Mouse (Mus musculus) limb, embryonic 10.5 days (tissue): ENCODE data around the gene Commd7. TPM values are rescaled to one million over a fixed set of nuclear protein-coding genes. Genes with fewer than 3 reads are reported as not detected.

Experiments used
- DNase-seq: peaks from one replicate; pipeline ENCODE4 v3.0.0-alpha.2; 2017; ENCODE audit warnings: low spot score
- H3K27ac ChIP-seq: fragments of 300-500 bp; sonication (generic); 2 replicates; pipeline ENCODE4 v1.5.1; 2016; ENCODE audit warnings: mild to moderate bottlenecking
- H3K27me3 ChIP-seq: fragments of 300-500 bp; sonication (generic); 2 replicates; pipeline ENCODE4 v1.6.1; 2016; ENCODE audit warnings: low read depth, mild to moderate bottlenecking; ENCODE audit not compliant: poor library complexity, severe bottlenecking
- H3K36me3 ChIP-seq: fragments of 300-500 bp; sonication (generic); 2 replicates; pipeline ENCODE4 v1.6.1; 2016; ENCODE audit warnings: mild to moderate bottlenecking, moderate library complexity
- H3K4me1 ChIP-seq: fragments of 300-500 bp; sonication (generic); 2 replicates; pipeline ENCODE4 v1.6.1; 2016
- H3K4me3 ChIP-seq: fragments of 300-500 bp; sonication (generic); 2 replicates; pipeline ENCODE4 v1.5.1; 2016; ENCODE audit warnings: mild to moderate bottlenecking, moderate library complexity
- H3K9me3 ChIP-seq: fragments of 300-500 bp; sonication (generic); replicated peaks from 2 replicates; pipeline ENCODE4 v1.6.1; 2016; ENCODE audit warnings: mild to moderate bottlenecking
- WGBS: fragments of 180-500 bp; shearing (Covaris S2); methylation state at CpG from one replicate; pipeline ENCODE4 v1.1.7; 2016; 5-methylcytosine and 5-hydroxymethylcytosine counted together
- polyA plus RNA-seq: library from polyadenylated mRNA; unstranded; fragments of >200 nt; fragmentation: Nextera tagmentation; extraction: Ambion mirVana; gene quantifications from 2 replicates; pipeline ENCODE4 v1.2.1, GENCODE M21; 2016

The Commd7 gene
- polyA plus RNA-seq, 1 experiment from 2014 or later, result 74.4 TPM

- peak; percentile 81 for DNase-seq
- H3K27me3 ChIP-seq, result peaks cover 10% of the 10 kb centered on the region
- peaks cover 6% of the 10 kb centered on the region; the same call in 1 of the 2 replicates for H3K36me3 ChIP-seq
- peak within 1 kb of the TSS; percentile 89 for H3K4me3 ChIP-seq
- under 1% methylated on average over 80 of the region's 93 CpGs for WGBS
- H3K4me1 ChIP-seq, result peaks cover 36% of the 10 kb centered on the region
- H3K9me3 ChIP-seq, result no peaks in the 10 kb centered on the region
- peak within 1 kb of the TSS; percentile 94 for H3K27ac ChIP-seq
Observed at GRCm38 (mm10) chr2:153649298-153650013, 16.9 kb upstream of the Commd7 start, which contains the start of gene Dnmt3b. TSS of gene Dnmt3b (plus strand) at chr2:153649450.

GRCm38 (mm10) chr2:153648773-153649297 is 16.3 kb upstream of the Commd7 start:
- WGBS, result 17% methylated on average over 14 of the region's 14 CpGs
- peak overlapping the region; percentile 94 for H3K27ac ChIP-seq
- no peaks in the 10 kb centered on the region for H3K9me3 ChIP-seq

GRCm38 (mm10) chr2:153642999-153643398 is 10.4 kb upstream of the Commd7 start:
- Histone ChIP-seq H3K36me3 (no peaks in the 10 kb centered on the region), H3K27me3 (0 out of 2 replicates have a peak, but pooled peaks cover 10% of the 10 kb centered on the region), H3K4me1 (peaks cover 7% of the 10 kb centered on the region), H3K27ac (no peak overlapping the region), H3K4me3 (no peak overlapping the region), H3K9me3 (no peaks in the 10 kb centered on the region)
- DNase-seq, result no peak
- WGBS, result 38% methylated on average over 6 of the region's 6 CpGs

More at GRCm38 (mm10) chr2:153648773-153649297, 16.3 kb upstream of the Commd7 start:
- Histone ChIP-seq H3K4me3 (peak overlapping the region; percentile 89), H3K27me3 (peaks cover 10% of the 10 kb centered on the region), H3K36me3 (0 out of 2 replicates have a peak, but pooled peaks cover 3% of the 10 kb centered on the region), H3K4me1 (peaks cover 32% of the 10 kb centered on the region)
- DNase-seq, result no peak

GRCm38 (mm10) chr2:153642496-153642895 is 9.9 kb upstream of the Commd7 start:
- Histone ChIP-seq H3K9me3 (no peaks in the 10 kb centered on the region), H3K36me3 (no peaks in the 10 kb centered on the region), H3K27ac (no peak overlapping the region), H3K4me3 (no peak overlapping the region), H3K27me3 (0 out of 2 replicates have a peak, but pooled peaks cover 10% of the 10 kb centered on the region), H3K4me1 (peaks cover 7% of the 10 kb centered on the region)
- WGBS, result 19% methylated on average over 3 of the region's 3 CpGs
- DNase-seq, result no peak

GRCm38 (mm10) chr2:153638977-153639680 is 6.5 kb upstream of the Commd7 start:
- Histone ChIP-seq H3K4me1 (peaks cover 7% of the 10 kb centered on the region), H3K4me3 (no peak overlapping the region), H3K27me3 (0 out of 2 replicates have a peak, but pooled peaks cover 10% of the 10 kb centered on the region), H3K9me3 (no peaks in the 10 kb centered on the region), H3K27ac (peak overlapping the region; percentile 61), H3K36me3 (no peaks in the 10 kb centered on the region)
- WGBS, result 32% methylated on average over 15 of the region's 15 CpGs
- DNase-seq, result no peak

GRCm38 (mm10) chr2:153633259-153633658 is 678 bp upstream of the Commd7 start:
- H3K27ac ChIP-seq, result no peak overlapping the region
- peaks cover 13% of the 10 kb centered on the region for H3K36me3 ChIP-seq
- no peak for DNase-seq
- H3K27me3 ChIP-seq, result no peaks in the 10 kb centered on the region
- H3K4me3 ChIP-seq, result peak overlapping the region; percentile 73; the same call in 1 of the 2 replicates
- 76% methylated on average over 5 of the region's 5 CpGs for WGBS
- peaks cover 17% of the 10 kb centered on the region for H3K4me1 ChIP-seq
- no peaks in the 10 kb centered on the region for H3K9me3 ChIP-seq

GRCm38 (mm10) chr2:153632871-153633226 is 268 bp upstream of the Commd7 start:
- Histone ChIP-seq H3K27ac (peak overlapping the region; percentile 93), H3K4me3 (peak overlapping the region; percentile 73), H3K36me3 (peaks cover 17% of the 10 kb centered on the region), H3K27me3 (no peaks in the 10 kb centered on the region), H3K9me3 (no peaks in the 10 kb centered on the region), H3K4me1 (peaks cover 17% of the 10 kb centered on the region)
- 29% methylated on average over 2 of the region's 2 CpGs for WGBS
- no peak for DNase-seq

- no peak for DNase-seq
- 88% methylated on average over 3 of the region's 3 CpGs for WGBS
- Histone ChIP-seq H3K9me3 (no peaks in the 10 kb centered on the region), H3K4me1 (peaks cover 17% of the 10 kb centered on the region), H3K36me3 (peaks cover 35% of the 10 kb centered on the region), H3K4me3 (no peak overlapping the region), H3K27ac (no peak overlapping the region), H3K27me3 (no peaks in the 10 kb centered on the region)
Observed at GRCm38 (mm10) chr2:153630950-153631349, 1.6 kb downstream of the Commd7 start.

GRCm38 (mm10) chr2:153622449-153622848 is 10.1 kb downstream of the Commd7 start:
- Histone ChIP-seq H3K27me3 (no peaks in the 10 kb centered on the region), H3K27ac (no peak overlapping the region), H3K36me3 (peaks cover 99% of the 10 kb centered on the region), H3K4me1 (no peaks in the 10 kb centered on the region), H3K4me3 (no peak overlapping the region), H3K9me3 (no peaks in the 10 kb centered on the region)
- 66% methylated on average over 10 of the region's 10 CpGs for WGBS
- DNase-seq, result no peak

- Histone ChIP-seq H3K36me3 (peaks cover 66% of the 10 kb centered on the region), H3K27me3 (no peaks in the 10 kb centered on the region), H3K9me3 (no peaks in the 10 kb centered on the region), H3K4me3 (no peak overlapping the region), H3K27ac (no peak overlapping the region), H3K4me1 (no peaks in the 10 kb centered on the region)
- WGBS, result 81% methylated on average over 10 of the region's 10 CpGs
- no peak for DNase-seq
Observed at GRCm38 (mm10) chr2:153618889-153619288, 13.7 kb downstream of the Commd7 start.

GRCm38 (mm10) chr2:153618439-153618838 is 14.1 kb downstream of the Commd7 start:
- Histone ChIP-seq H3K4me1 (no peaks in the 10 kb centered on the region), H3K4me3 (no peak overlapping the region), H3K27me3 (no peaks in the 10 kb centered on the region), H3K36me3 (peaks cover 61% of the 10 kb centered on the region), H3K9me3 (no peaks in the 10 kb centered on the region), H3K27ac (no peak overlapping the region)
- DNase-seq, result no peak
- 90% methylated on average over 6 of the region's 6 CpGs for WGBS

- WGBS, result 93% methylated on average over 3 of the region's 3 CpGs
- Histone ChIP-seq H3K9me3 (no peaks in the 10 kb centered on the region), H3K4me1 (no peaks in the 10 kb centered on the region), H3K4me3 (no peak overlapping the region), H3K27me3 (no peaks in the 10 kb centered on the region), H3K36me3 (peaks cover 46% of the 10 kb centered on the region), H3K27ac (no peak overlapping the region)
- no peak for DNase-seq
Observed at GRCm38 (mm10) chr2:153616893-153617292, 15.7 kb downstream of the Commd7 start.
